Mouse (Mus musculus) spleen, adult 2 months (tissue): ENCODE data around the gene Rasgrp4. TPM values are rescaled to one million over a fixed set of nuclear protein-coding genes. Genes with fewer than 3 reads are reported as not detected.
A peak's percentile ranks its signal among the peaks of the same experiment; 100 is the strongest.

ENCODE experiments used
- DNase-seq, 2 experiments: peaks; one replicate each; pipeline versions ENCODE4 v3.0.0 to v3.0.0-alpha.2; 2012 to 2021; ENCODE audit warnings: low spot score in 2 of 2, low read depth in 1 of 2
- H3K27ac ChIP-seq: fragments of 200-500 bp; 2 replicates; pipeline ENCODE4 v1.5.1; 2012; ENCODE audit warnings: low read length, inconsistent platforms; ENCODE audit not compliant: insufficient read depth
- H3K27me3 ChIP-seq: fragments of 200-500 bp; 2 replicates; pipeline ENCODE4 v1.6.1; 2012; ENCODE audit warnings: mild to moderate bottlenecking, moderate library complexity, low read length, inconsistent platforms; ENCODE audit not compliant: control insufficient read depth, insufficient read depth
- H3K36me3 ChIP-seq: fragments of 200-500 bp; 2 replicates; pipeline ENCODE4 v1.6.1; 2012; ENCODE audit warnings: mild to moderate bottlenecking, low read length, inconsistent platforms; ENCODE audit not compliant: control insufficient read depth, insufficient read depth
- H3K4me1 ChIP-seq: fragments of 200-500 bp; 2 replicates; pipeline ENCODE4 v1.6.1; 2011; ENCODE audit warnings: inconsistent platforms; ENCODE audit not compliant: control insufficient read depth, insufficient read depth, insufficient read length
- H3K4me3 ChIP-seq: fragments of 200-500 bp; 2 replicates; pipeline ENCODE4 v1.5.1; 2011; ENCODE audit warnings: mild to moderate bottlenecking, inconsistent platforms; ENCODE audit not compliant: insufficient read depth, insufficient read length; ENCODE audit errors: extremely low read depth
- CTCF ChIP-seq: fragments of 200-500 bp; IDR thresholded peaks from 2 replicates; pipeline ENCODE4 v1.5.1; 2011; ENCODE audit warnings: mild to moderate bottlenecking, inconsistent platforms; ENCODE audit not compliant: insufficient read depth, insufficient read length, insufficient replicate concordance; ENCODE audit errors: extremely low read depth
- POLR2A ChIP-seq: fragments of 200-500 bp; IDR thresholded peaks from 2 replicates; pipeline ENCODE4 v1.6.1; 2011; ENCODE audit warnings: low read depth, low read length, inconsistent platforms
- WGBS: fragments of 180-500 bp; shearing (Covaris S2); methylation state at CpG from one replicate; pipeline ENCODE4 v1.1.7; 2018; 5-methylcytosine and 5-hydroxymethylcytosine counted together
- polyA plus RNA-seq: library from polyadenylated mRNA; depleted of rRNA; stranded (reverse); fragments of >200 nt; gene quantifications from 2 replicates; pipeline ENCODE4 v1.2.3, GENCODE M21; 2012

Gene Rasgrp4
- polyA plus RNA-seq, 1 experiment, result 16.4 TPM

DNA sequence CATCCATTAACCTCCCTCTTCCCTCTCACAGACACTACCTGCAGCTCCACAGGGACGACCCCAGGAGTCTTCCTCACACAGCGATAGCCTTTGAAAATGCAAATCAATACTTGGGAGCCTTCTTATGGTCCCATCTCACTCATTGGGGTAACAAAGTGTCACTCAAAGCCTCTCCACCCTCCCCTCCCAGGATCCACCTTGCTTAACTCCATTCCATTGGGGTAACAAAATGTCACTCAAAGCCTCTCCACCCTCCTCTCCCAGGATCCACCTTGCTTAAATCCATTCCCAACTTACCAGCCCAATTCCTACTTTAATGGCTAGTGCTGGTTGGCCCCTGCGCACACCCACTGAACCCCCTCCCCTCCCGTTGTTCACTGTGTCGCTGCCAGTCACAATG, 23.6 kb downstream of the Rasgrp4 start:
- Histone ChIP-seq H3K27ac (no peak overlapping the region), H3K27me3 (no peaks in the 10 kb centered on the region), H3K4me1 (peaks cover 6% of the 10 kb centered on the region), H3K4me3 (no peak overlapping the region), H3K36me3 (peaks cover 5% of the 10 kb centered on the region; the same call in 1 of the 2 replicates)
- no peak for DNase-seq
- 40% methylated on average over 5 of the region's 5 CpGs for WGBS
- no peak for TF ChIP-seq CTCF
- no peak for TF ChIP-seq POLR2A

DNA sequence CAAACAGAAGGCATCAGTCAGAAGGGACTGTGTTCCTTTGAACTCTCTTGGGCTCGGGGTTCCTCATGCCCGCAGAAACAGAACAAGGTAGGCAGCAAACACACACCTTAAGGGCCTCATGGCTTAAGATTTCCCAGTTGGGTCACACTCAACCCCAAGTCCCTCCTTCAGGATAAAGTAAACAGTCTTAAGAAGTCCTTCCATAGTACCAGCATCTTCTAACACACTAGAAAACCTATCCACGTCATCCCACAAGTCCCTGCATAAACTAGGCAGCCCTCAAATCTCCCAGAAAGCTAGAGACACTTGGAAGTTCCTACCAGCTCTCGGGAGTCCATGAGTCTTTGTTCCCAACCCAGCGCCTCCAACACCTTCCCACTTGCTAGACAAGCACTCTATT, 27.6 kb downstream of the Rasgrp4 start:
- Histone ChIP-seq H3K4me3 (no peak overlapping the region), H3K27me3 (no peaks in the 10 kb centered on the region), H3K4me1 (no peaks in the 10 kb centered on the region; the same call in 1 of the 2 replicates), H3K27ac (no peak overlapping the region), H3K36me3 (no peaks in the 10 kb centered on the region)
- TF ChIP-seq POLR2A, result no peak
- no peak for TF ChIP-seq CTCF
- no peak for DNase-seq
- 85% methylated on average over 5 of the region's 5 CpGs for WGBS

DNA sequence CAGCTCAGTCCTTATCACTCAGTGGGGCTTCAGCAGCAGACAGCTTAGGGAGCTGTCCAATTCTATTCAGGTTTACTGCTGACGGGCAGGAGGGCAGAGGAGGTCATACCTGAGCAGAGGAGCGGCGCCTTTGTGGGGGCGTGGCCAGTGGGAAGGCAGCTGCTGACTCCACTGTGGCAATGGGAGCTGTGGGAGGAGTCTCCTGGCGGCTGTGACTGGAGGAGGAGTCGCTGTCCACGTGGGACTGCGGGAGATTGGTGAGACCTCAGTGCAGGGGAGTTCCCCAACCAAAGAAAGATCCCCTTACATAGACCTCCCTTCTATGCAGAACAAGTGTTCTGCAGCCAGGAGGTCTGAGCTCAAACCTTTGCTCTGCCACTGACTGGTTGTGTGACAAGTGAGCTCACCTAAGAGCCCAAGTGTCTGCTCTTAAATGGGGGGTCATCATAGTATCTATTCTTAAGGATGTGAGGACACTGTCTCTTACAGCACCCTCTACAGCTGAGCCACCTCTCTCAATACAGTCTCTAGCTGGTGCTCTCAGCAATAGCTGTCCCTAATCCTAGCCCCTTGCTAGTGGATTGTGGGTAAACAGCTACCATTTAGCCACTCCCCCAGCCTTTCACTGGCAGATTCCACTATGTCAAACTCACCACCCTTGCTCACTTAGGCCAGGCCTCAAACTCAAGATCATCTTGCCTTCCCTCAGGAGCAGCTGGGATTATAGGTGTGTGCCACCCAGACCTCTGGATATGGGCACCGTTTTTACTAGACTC, 28.3 kb downstream of the Rasgrp4 start:
- no peak for TF ChIP-seq POLR2A
- TF ChIP-seq CTCF, result no peak
- Histone ChIP-seq H3K4me1 (no peaks in the 10 kb centered on the region; the same call in 1 of the 2 replicates), H3K4me3 (no peak overlapping the region), H3K36me3 (no peaks in the 10 kb centered on the region), H3K27me3 (no peaks in the 10 kb centered on the region), H3K27ac (no peak overlapping the region)
- WGBS, result 40% methylated on average over 9 of the region's 9 CpGs
- DNase-seq, result no peak

DNA sequence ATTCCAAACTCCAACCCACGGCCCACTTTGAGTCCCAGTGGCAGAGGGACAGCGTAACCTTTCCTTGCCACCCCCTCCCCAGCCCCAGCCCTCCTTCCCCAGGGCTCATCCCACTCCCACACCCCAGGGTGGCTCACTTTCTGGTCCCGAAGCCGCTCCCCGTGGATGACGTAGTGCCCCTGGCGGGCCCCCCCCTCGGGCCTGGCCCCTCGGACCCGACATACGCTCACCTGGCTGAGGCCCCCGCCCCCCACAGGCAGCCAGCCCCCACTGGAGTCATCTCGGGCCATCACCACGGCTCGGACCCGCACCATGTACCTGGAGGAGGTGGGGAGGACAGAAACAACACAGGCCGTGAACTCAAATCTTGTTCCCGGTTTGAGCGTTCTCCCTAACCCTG, 33.0 kb downstream of the Rasgrp4 start:
- Histone ChIP-seq H3K36me3 (no peaks in the 10 kb centered on the region), H3K27me3 (peaks cover 23% of the 10 kb centered on the region), H3K4me1 (peaks cover 20% of the 10 kb centered on the region), H3K27ac (no peak overlapping the region), H3K4me3 (no peak overlapping the region)
- DNase-seq, result no peak
- TF ChIP-seq POLR2A (no peak), CTCF (no peak)
- WGBS, result 89% methylated on average over 19 of the region's 19 CpGs

DNA sequence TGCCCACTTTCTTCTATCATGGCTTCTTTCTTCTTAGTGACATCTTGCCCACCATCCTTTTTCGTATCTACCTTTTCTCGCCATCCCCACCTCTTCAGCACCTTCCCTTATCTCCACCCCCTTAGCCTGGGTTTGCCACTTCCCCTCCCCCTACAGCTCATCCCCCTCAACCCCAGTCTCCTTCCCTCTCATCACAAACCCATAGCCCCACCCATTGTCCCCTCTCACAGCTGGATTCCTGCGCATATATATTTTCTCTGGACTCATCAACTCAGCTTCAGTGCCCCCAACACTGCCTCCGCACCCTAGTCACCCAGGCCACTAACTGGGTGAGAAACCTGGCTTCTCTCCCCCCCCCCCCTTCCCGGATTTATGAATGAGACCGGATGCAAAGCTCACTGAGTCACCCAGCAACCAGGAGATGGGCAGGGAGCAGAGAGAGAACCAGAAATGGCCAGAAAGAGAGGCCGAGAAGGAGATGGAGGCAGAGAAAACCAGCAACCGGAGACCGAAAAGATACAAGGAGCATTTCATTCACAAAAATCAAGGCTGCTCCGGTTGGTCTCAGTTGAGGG, 33.6 kb downstream of the Rasgrp4 start:
- Histone ChIP-seq H3K4me1 (peaks cover 20% of the 10 kb centered on the region), H3K4me3 (no peak overlapping the region), H3K36me3 (0 out of 2 replicates have a peak, but pooled peaks cover 2% of the 10 kb centered on the region), H3K27me3 (peaks cover 23% of the 10 kb centered on the region), H3K27ac (no peak overlapping the region)
- no peak for TF ChIP-seq POLR2A
- no peak for TF ChIP-seq CTCF
- no peak for DNase-seq
- 52% methylated on average over 10 of the region's 10 CpGs for WGBS

DNA sequence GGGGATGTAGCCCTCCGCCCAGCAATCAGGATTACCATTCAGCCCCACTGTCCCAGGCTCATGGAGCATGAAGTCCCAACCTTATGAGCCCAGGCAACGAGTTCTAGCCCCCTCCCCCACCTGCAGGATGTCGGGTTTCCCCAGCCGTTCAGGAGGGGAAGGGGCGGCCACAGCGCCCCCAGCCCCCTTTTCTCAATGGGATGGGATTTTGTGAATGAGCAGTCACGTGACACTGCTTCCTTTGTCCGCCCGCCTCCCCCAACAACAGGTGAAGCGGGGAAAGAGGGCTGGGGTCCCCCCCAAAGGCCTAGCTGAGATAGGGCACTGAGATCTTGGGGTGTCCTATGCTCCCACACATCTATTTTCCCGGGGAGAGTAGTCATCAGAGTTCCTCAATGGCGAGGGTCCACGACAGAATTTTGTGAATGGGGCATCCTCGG, 34.2 kb downstream of the Rasgrp4 start:
- Histone ChIP-seq H3K4me3 (peak overlapping the region; percentile 21; the same call in 1 of the 2 replicates), H3K27me3 (peaks cover 23% of the 10 kb centered on the region), H3K27ac (no peak overlapping the region), H3K36me3 (peaks cover 7% of the 10 kb centered on the region), H3K4me1 (peaks cover 20% of the 10 kb centered on the region)
- 6% methylated on average over 14 of the region's 14 CpGs for WGBS
- no peak for DNase-seq
- TF ChIP-seq POLR2A, result no peak
- TF ChIP-seq CTCF, result no peak
